Mouse (Mus musculus): Measurements from ENCODE around the gene Lrrc4.
A peak's percentile ranks its signal among the peaks of the same experiment; 100 is the strongest.

The Lrrc4 gene

GRCm38 (mm10) chr6:28723059-28723458, 108.5 kb downstream of the Lrrc4 start:
- DNase-seq, result no peak

GRCm38 (mm10) chr6:28720391-28721171, 111.0 kb downstream of the Lrrc4 start:
- no peak for DNase-seq

- no peak for DNase-seq
These were observed 113.7 kb downstream of the Lrrc4 start for GRCm38 (mm10) chr6:28717845-28718237.

DNA sequence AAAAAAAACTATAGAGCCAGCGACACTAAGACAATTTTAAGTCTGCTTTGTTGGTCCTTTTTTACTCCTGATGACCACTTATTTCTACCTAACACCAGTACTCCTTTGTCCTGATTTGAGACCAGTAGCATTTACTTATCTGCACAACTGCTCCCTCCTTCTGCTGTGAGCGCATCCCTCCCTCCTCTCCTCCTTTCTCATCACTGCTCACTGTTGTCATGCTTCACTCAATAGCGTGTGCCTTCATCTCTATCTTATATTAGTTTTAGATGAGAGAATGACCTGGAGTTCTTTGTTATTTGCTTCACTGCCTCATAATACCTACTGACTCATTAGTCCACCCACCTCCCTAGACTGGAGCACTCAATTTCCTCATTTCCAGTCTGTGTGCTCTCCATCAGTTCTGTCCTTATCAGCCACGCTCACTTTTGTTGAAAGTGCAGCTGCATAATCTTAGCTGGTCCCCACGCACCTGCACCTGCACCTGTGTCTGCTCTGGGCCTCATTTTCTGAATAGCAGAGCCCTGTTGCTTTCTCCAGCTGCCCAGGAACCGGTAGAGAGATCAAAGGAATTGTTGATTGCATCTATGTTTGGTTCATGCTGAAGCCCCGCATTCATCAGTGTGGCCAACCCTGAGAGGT, 114.2 kb downstream of the Lrrc4 start:
- peak in 1 of 2 experiments; percentile 18 for DNase-seq

DNA sequence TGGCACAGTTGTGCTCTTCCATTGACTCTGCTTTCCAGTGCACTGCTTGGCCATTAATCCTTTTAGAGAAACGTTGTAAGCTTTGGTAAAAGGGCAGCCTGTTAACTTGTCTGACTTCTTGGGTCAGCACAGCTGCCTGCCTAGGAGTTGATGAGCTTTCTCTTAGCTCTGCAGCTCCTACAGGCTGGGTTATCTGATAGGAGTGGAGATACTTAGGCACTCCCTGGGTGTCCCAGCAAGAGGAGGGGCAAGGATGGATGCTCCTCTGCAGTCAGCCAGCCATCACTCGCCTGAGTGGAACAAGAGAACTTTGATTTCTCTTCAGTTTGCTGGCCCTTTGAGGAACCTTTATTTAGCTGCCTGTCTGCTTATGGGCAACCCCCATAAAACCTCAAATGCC, 121.5 kb downstream of the Lrrc4 start:
- DNase-seq, result no peak

DNA sequence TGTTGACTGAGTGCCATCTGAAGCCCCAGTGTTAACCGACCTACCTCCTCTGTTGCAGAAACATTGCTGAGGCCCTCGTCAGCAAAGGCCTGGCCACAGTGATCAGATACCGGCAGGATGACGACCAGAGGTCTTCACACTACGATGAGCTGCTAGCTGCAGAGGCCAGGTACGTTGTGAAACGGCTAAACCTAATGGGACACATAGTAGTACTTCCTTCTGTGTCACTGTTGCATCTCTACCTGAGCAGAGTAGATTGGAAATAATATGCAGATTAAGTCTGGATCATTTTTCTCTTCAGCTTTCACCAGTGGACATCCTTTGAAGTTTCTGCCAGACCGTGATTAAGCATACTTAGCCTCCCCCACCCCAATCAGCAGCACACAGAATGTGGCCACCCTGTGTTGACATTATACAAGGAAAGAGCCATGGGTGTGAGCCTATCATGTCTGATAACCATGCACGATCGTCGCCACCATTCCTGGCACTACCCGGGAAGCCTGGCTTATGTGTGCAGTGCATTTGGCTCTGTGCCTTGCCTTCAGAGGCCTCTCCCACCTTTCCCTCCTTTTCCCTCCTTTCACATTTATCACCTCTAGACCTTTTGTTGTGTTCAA, 124.5 kb downstream of the Lrrc4 start:
- no peak for DNase-seq

DNA sequence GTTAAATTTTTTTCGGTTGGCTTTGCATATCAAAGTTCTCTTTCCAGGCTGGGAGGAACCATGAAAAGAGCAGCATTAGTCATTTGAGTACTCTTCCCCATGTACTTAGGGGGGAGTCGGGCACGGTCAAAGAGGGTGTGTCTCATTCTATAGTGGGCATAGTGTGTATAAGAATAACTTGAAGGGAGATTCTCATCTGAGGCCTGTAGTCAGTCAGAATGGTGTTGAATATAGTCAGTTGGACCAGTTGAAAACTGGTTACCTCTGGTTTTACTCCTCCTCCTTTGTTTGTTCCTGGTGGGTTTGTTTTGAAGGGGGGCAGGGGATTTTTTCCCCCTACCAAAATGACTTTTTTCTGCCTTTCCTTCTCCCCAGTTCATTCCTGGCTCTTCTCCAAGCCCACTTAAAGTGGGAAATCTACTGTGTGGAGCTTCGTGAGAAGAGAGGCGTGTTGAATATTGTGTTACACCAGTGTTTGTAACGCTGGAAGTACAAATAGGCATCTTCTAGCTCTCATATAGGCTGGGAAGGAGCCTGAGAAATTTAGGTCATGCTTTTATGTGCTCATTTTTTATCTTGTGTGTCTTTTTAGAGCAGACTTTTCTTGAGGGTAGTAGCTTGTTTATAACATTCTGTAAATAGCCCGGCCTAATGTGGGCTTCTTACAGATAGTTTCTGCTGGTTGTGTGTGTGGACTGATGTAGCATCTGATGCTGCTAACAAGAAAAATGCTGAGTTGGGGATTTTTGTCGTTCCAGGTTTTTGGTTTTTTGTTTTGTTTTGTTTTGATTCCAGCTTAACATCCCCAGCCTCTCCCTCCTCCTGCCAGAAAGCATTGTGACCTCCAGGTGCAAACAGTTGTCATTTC, 125.2 kb downstream of the Lrrc4 start:
- DNase-seq, result no peak

- no peak for DNase-seq
These were observed 126.0 kb downstream of the Lrrc4 start for GRCm38 (mm10) chr6:28705384-28706107.

DNA sequence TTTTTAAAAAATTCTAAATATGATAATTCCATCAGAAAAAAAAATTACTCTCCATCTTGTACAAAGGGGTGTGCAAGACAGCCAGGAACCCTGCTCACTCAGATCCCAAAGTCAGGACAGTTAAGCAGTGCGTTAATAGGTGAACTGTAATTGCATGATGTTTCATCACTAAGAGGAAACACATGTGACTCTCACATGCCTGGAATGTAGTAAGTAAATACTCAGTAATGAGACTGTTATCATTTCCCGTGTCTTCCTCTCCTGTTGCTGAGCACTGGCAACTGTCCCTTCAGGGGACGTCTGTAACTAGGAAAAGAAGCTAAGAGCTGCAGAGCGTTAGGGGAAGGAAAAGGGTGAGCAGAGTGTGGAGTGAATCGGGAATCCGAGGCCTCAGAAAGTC, 126.9 kb downstream of the Lrrc4 start:
- no peak for DNase-seq

DNA sequence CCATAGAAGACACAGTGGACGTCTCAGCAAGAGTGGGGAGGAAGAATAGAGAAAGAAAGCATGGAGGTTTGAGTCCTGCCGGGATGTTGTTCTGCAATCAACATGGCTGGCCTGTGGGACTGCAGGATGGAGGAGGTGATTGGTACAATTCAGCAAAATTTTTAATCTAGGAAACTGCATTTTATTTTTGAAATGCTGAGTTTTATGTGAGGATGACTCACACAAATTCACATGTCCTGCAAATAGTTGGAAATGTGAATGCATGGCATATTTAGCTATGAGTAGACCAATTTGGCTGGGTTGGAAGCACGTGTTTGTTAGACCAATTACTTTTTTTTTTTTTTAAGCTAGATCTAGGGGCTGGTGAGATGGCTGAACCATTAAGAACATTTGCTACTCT, 134.3 kb downstream of the Lrrc4 start:
- DNase-seq, result no peak

- DNase-seq, result no peak
These were observed 138.9 kb downstream of the Lrrc4 start for GRCm38 (mm10) chr6:28692659-28693058.

DNA sequence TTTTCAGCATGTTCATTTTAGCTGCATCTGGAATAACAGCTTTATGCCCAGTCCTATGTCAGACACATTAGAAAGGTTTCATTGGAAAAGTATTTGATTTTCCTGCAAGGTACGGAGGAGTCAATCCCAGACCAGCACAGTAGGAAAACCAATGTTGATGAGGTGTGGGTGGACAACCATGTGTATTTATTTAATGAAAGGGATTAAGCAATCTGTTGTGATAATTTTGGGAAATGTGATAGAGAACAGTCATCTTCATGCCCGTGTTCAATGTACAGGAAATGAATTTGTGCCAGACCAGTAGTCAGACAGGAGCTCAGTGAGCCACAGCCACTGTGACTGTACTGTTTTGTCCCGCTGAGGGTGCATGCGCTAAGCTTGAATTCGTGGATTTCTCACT, 143.8 kb downstream of the Lrrc4 start:
- no peak for DNase-seq

DNA sequence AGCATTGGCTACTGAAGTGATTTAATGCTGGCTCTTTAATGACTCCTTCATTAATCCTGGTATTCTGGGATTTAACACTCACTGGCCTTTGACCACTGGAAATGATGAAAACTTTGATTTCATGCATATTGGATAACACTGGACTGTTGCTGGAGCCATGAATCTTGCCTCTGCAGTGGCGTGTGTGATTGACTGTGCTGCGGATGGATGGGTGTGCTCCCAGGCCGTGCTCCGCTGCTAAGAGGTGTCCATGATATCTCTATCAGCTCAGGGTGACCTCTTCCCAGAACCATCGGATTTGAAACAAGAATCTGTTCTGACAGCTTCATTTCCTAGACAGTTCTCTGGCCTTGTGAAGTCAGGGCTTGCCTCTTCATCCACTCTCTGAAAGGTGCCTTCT, 145.8 kb downstream of the Lrrc4 start:
- no peak for DNase-seq

- DNase-seq, result no peak
These were observed 146.5 kb downstream of the Lrrc4 start for GRCm38 (mm10) chr6:28685052-28685451.

GRCm38 (mm10) chr6:28681521-28682457, 149.8 kb downstream of the Lrrc4 start:
- no peak for DNase-seq

DNA sequence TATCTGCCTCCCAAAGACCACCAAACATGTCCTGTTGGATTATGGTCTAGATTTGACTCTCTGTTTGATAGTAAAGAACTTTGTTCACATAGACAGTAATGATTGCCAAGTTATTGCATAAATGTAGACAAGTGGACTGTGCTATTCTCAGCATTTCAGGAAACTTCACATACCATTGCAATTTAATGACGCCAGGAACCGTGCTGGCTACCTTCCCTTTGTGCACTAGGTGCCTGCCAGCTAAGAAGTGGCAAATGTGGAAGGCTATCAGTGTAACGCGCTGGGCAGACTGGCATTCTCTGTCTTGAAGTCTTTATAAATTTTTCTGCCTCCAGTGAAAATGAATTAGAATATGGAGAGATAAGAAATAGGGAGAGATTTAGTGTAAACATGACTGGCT, 151.0 kb downstream of the Lrrc4 start:
- peak in 1 of 2 experiments; percentile 17 for DNase-seq

DNA sequence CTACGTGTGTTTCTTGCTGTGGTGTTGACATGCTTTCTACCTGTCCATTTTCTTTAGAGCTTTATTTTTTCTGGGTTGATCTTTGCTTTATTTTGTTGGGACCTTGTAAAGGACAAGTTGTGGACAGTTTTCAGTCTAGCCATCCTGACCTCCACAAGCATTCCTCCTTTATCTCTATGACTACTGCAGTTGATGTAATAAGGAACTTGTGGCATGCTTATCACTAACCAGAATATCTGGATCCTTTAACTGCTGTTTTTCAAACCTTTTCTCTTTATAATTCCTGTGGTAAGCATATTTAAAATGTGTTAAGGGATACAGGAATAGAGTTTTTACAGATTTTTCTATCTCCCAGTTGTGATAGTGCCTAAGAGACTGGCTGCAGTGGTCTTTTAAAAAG, 152.7 kb downstream of the Lrrc4 start:
- DNase-seq, result no peak

- DNase-seq, result no peak
These were observed 156.9 kb downstream of the Lrrc4 start for GRCm38 (mm10) chr6:28674686-28675085.

DNA sequence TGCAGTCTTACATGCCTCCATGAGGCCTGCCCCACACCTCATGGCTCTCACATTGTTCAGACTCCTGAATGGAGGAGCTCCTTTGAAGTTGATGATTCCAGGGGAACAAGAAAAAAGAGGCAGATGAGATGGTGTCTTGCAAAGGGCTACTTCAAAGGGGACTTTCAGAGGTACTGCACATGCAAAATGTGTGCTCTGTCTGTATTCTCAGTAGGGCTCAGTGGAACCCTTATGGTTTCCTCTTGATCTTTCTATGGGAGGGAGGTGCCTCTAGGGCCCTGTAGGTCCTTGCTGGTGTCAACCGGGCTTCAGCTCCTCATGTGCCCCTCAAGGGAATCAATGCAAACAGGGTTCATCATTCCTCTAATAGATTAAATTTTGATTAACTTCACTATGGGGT, 159.2 kb downstream of the Lrrc4 start:
- DNase-seq, result no peak

DNA sequence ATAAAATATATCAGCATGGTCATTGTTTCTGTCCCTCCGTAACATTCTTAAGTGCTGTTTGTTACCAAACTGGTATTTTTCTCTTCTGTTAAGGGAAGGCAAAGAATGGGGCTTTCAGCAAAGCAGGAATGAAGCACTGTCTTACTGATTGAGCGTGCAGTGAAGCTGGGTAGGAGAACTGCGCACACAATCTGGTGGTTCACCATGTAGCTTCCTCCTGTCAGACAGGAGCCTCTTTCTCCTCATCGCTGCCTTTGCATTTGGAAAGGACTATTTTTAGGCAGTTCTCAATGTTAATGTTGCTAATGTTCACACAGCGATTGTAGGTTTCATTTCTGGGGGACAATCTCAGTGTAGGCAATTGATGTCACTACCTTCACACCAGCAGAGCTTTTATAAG, 162.3 kb downstream of the Lrrc4 start:
- no peak for DNase-seq

GRCm38 (mm10) chr6:28667586-28667985, 164.0 kb downstream of the Lrrc4 start:
- DNase-seq, result no peak
